Mouse (Mus musculus) B cell, adult 2 months (primary cell): ENCODE data around the gene Fam171a1.

Experiments used
- DNase-seq, 2 experiments: peaks; one replicate each; pipeline ENCODE4 v3.0.0; 2022

Fam171a1 gene

DNA sequence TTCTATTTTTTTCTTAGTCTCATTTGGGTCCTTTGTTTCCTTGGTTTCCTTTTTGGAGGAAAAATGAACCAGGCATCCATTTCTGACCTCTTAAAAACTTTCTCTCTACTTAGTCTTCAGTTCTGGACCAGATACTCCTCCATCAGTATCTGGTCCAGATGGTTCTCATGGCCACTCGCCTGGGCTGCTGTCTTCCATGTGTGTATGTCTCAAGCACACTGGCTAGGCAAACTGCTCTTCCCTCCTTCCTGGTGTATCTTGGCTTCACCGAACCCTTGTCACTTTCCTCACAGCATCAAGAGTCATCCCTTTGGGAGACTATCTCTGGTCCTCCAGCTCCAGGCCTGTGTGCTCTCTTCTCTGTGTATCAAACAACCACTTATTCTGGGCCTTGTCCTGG, 25.0 kb downstream of the Fam171a1 start:
- DNase-seq = no peak

DNA sequence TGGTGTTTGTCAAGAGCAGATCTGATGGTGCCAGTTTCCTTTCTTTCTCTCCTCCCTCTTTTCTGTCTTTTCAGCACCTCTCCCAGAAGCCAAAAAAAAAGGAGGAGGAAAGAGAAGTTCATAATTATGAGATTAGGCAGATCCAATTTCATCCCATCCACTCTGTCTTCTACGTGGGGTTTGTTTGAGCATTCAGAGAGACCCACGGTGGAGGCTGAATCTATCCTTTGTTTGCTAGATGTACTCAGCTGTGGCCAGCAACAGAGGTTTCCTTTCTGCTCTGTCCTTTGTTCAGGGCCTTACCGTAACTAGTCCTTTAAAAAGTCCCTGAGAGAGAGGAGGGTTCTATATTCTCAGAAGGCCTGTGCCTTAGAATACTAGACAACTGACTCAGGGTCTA, 25.6 kb downstream of the Fam171a1 start:
- DNase-seq = no peak

- DNase-seq = no peak
Observed at GRCm38 (mm10) chr2:3140585-3140984, 26.6 kb downstream of the Fam171a1 start.

GRCm38 (mm10) chr2:3141804-3142203, 27.8 kb downstream of the Fam171a1 start:
- DNase-seq = no peak

GRCm38 (mm10) chr2:3144291-3144690, 30.3 kb downstream of the Fam171a1 start:
- DNase-seq = no peak

GRCm38 (mm10) chr2:3147550-3148157, 33.6 kb downstream of the Fam171a1 start:
- DNase-seq = no peak

- no peak for DNase-seq
Observed at GRCm38 (mm10) chr2:3148731-3149130, 34.7 kb downstream of the Fam171a1 start.

GRCm38 (mm10) chr2:3150324-3150723, 36.3 kb downstream of the Fam171a1 start:
- DNase-seq = no peak

DNA sequence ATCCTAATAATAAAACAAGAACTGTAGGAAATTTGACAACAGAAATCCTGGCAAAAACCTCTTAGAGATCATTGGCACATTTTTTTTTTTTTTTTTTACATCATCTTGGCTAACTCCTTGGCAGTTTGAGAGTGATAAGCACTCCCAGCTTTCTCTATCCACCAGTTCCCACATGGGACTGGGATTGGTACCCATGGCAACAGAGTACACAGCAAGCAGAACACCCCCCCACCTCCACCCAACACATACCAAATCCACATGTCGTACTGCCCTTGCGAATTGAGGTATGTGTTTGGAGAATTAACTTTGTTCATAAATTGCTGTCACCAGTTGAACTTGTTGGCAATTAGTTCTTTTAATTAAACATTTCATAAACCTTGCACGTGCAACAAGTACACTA, 37.3 kb downstream of the Fam171a1 start:
- DNase-seq = no peak

DNA sequence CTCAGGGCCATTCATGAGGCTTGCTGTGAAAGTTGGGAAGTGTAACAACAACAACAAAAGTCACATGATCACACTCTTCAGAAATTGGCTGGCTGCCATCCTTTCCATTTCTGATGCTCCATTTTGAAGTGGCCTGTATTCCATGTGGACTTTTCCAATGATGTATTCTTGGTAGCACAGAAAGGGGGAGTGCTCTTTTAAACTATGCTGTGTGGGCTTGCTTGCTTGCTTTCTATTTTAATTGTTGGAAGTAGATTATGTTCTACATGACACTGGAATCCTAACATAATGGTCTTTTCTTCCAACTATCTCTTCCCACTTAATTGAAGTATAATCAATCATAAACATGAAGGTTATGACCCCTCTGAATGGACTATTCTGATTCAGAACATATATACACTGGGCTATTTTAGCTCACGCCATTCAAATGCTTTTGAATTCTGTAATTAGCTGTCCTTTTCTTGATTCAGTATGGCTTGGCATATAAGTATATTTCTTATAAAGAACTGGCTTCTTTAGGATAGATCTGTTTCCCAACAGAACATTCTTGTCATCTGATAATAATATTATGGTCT, 40.2 kb downstream of the Fam171a1 start:
- DNase-seq = no peak

DNA sequence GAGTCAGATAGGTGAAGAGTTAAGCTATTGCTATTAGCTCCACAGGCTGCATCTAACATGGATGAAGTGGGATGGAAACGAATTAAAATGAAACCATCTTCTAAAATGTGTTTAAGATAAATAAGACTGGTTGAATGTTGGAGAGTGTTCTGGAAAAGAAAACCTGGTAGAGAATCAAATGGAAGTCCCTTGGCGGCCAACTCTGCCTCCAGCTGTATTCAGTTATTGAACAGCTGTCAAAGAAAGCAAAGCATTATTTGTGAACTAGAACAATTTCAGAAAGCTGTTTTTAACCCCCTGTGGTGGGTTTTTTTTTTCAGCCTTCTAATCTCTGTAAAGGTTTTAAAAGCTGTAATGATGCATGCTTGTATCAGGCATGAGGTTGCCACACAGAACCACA, 41.0 kb downstream of the Fam171a1 start:
- no peak for DNase-seq

DNA sequence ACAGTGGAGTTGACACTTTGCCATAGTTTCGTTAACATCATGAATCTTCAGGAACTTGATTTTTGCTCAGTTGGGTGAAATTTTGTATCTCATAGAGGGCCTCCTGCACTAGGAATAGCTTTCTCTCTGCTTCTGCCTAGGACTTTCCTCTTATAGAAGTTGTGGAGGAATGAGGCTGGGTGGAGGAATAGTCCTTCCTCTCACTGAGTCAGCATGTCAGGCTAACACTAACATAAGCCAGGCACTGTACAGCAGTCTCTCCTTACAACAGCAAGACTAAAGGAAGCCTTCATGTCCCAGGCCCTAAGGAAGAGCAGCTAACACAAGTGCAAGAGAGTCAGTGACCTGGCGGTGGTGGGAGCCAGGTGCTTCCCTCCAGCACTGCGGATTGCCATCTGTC, 43.0 kb downstream of the Fam171a1 start:
- DNase-seq = no peak

DNA sequence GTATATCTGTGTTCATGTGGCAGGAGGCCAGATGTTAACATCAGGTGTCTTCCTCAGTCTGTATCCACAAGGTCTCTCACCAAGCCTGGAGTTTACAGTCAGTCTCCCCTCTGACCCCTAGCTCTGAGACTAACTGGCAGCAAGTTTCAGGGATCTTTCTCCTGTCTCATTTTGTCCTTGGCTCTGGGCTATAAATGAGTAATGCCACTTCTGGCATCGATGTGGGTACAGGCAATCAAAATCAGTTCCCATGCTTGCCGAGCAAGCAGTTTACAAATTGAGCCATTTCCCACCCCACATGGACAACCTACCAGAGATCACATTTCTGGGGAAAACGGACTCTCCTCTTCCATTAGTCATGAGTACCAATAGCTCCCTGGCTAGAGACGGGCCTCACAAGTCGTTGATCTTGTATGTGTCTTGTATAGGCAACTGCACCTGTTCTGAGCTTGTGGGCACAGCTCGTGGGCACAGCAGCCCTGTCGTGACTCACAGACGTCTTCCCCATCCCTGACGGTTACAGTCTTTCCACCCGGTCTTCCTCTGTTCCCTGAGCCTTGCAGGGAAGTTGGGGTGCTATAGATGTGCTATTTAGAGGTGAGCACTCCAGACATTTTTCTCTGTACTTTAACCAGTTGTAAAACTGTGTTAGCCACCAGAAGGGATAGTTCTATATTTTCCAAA, 43.8 kb downstream of the Fam171a1 start:
- DNase-seq = no peak

- no peak for DNase-seq
Observed at GRCm38 (mm10) chr2:3158682-3159412, 44.8 kb downstream of the Fam171a1 start.

- no peak for DNase-seq
Observed at GRCm38 (mm10) chr2:3161578-3161977, 47.6 kb downstream of the Fam171a1 start.

- no peak for DNase-seq
Observed at GRCm38 (mm10) chr2:3163501-3164076, 49.6 kb downstream of the Fam171a1 start.

DNA sequence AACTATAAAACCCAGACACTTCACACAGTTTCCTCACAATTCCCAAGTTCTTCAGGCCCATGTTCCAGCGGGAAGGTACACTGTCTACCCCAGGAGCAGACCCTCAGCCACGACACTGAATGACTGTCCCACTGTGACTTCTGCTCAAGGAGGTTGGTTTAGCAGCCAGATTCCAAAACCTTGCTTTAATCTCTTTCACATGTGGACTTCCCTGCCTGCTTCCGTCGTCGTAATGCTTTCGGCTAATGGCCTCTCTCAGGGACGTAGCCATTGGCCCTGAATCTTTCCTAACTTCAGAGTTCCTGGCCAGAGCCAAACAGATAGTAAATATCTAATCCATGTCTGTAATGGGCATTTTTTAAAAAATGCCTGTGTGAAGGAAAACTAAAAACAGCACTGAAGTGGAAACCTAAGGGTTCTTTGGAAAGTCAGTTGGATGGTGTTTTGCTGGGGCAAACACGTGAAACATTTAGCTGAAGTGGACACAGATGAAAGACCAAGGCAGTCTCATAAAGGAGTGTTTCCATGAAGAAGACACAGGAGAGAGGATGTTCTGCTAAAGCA, 51.1 kb downstream of the Fam171a1 start:
- no peak for DNase-seq

DNA sequence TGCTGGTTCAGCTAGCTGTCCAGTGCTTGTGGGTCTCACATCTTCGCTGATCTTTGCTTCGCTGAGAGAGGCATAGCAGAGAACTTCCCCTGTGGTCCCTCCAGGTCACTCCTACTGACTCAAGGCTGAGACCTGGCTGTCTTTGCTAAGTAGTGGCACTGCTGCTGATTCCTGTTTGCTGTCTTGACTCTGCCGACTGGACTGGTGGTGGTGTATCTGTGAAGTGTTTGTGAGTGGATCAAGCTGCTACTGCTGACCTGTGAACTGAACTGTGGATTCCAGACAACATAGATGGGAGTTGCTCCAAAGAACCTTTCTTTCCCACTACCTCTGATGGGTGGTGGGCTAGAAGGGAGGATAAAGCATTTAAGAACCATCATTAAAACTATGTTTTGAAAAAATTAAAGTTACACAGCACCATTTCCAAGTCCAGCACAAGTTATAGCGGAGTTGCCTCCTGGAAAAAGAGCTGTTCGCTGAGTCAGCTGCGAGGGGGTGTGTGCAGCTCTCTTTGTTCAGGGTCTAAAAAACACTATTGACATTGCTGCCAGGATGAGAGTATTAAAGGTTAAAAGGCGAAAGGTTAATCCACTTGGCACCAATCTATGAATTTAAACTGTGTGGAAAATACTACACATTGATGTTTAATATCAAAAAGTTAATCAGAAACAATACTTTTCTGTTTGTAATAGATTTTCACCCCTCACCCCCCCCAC, 52.0 kb downstream of the Fam171a1 start:
- no peak for DNase-seq

GRCm38 (mm10) chr2:3168719-3169402, 54.8 kb downstream of the Fam171a1 start:
- DNase-seq = no peak

DNA sequence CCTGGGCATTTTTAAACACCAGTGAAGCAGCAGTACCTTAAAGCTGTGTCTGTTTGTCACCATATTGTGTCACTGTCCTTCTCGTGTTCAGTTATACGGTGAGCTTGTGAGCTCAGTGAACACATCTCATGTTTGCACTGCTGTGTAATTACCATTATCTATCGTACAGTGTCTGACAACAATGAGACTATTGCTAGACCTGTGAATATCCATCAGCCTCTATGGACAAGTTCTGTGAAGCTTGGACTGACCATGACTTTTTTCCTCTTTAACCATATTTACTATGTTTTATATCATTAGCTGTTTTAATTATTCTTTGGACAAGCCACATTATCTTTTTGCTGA, 55.4 kb downstream of the Fam171a1 start:
- DNase-seq = no peak

GRCm38 (mm10) chr2:3171774-3172173, 57.8 kb downstream of the Fam171a1 start:
- no peak for DNase-seq

- no peak for DNase-seq
Observed at GRCm38 (mm10) chr2:3172656-3173055, 58.6 kb downstream of the Fam171a1 start.
